Mouse (Mus musculus) MEL (cell line): Measurements from ENCODE around the gene Calm3. TPM values are rescaled to one million over a fixed set of nuclear protein-coding genes. Genes with fewer than 3 reads are reported as not detected.
A peak's percentile ranks its signal among the peaks of the same experiment; 100 is the strongest.

Experiments used
- DNase-seq: peaks from one replicate; pipeline ENCODE4 v3.0.0; 2011; ENCODE audit warnings: low read depth, low spot score
- H3K27ac ChIP-seq: 2 replicates; pipeline ENCODE4 v1.5.1; 2012; ENCODE audit warnings: low read depth, mild to moderate bottlenecking, control low read depth, low read length, moderate library complexity; ENCODE audit not compliant: control insufficient read depth
- H3K27me3 ChIP-seq, 2 experiments: fragments of 150-350 bp in 1 of 2; sonication (generic) in 1 of 2; 2 replicates each; pipeline ENCODE4 v1.6.1; 2012; ENCODE audit warnings: low read length in 2 of 2, mild to moderate bottlenecking in 2 of 2, improper control_type of control experiment in 1 of 2, moderate library complexity in 1 of 2; ENCODE audit not compliant: insufficient read depth in 2 of 2, control insufficient read depth in 1 of 2
- H3K36me3 ChIP-seq, 2 experiments: 2 replicates each; pipeline ENCODE4 v1.6.1; 2012 to 2014; ENCODE audit warnings: low read length in 2 of 2, improper control_type of control experiment in 1 of 2, inconsistent platforms in 1 of 2, mild to moderate bottlenecking in 1 of 2; ENCODE audit not compliant: insufficient read depth in 2 of 2, control insufficient read depth in 1 of 2
- H3K4me1 ChIP-seq, 2 experiments: fragments of 150-350 bp in 1 of 2; sonication (generic) in 1 of 2; 2 replicates each; pipeline ENCODE4 v1.6.1; 2012; ENCODE audit warnings: low read length in 2 of 2, improper control_type of control experiment in 1 of 2, mild to moderate bottlenecking in 1 of 2; ENCODE audit not compliant: insufficient read depth in 2 of 2, control insufficient read depth in 1 of 2
- H3K4me3 ChIP-seq, 2 experiments: fragments of 150-350 bp in 1 of 2; sonication (generic) in 1 of 2; 2 replicates each; pipeline ENCODE4 v1.5.1; 2012; ENCODE audit warnings: low read depth in 2 of 2, low read length in 2 of 2, mild to moderate bottlenecking in 2 of 2, moderate library complexity in 2 of 2, control low read depth in 1 of 2, improper control_type of control experiment in 1 of 2; ENCODE audit not compliant: control insufficient read depth in 1 of 2, insufficient read depth in 1 of 2
- H3K79me2 ChIP-seq: 2 replicates; pipeline ENCODE4 v1.6.1; 2012; ENCODE audit warnings: mild to moderate bottlenecking, low read length, moderate library complexity; ENCODE audit not compliant: control insufficient read depth, poor library complexity, insufficient read depth
- H3K9ac ChIP-seq: 2 replicates; pipeline ENCODE4 v1.6.1; 2012; ENCODE audit warnings: low read depth, mild to moderate bottlenecking, control low read depth, low read length, moderate library complexity; ENCODE audit not compliant: control insufficient read depth, poor library complexity, severe bottlenecking
- H3K9me3 ChIP-seq: fragments of 150-350 bp; sonication (generic); replicated peaks from 2 replicates; pipeline ENCODE4 v1.6.1; 2012; ENCODE audit warnings: mild to moderate bottlenecking, low read length, improper control_type of control experiment, moderate library complexity; ENCODE audit not compliant: insufficient read depth
- BHLHE40 ChIP-seq: IDR thresholded peaks from 2 replicates; pipeline ENCODE4 v1.6.1; 2012; ENCODE audit warnings: low read depth, mild to moderate bottlenecking, inconsistent platforms, low read length, improper control_type of control experiment, borderline replicate concordance
- CHD1 ChIP-seq: IDR thresholded peaks from 2 replicates; pipeline ENCODE4 v1.6.1; 2012; ENCODE audit warnings: low read depth, mild to moderate bottlenecking, inconsistent platforms, low read length, improper control_type of control experiment
- ELF1 ChIP-seq: IDR thresholded peaks from 2 replicates; pipeline ENCODE4 v1.6.1; 2014; ENCODE audit warnings: low read depth, mild to moderate bottlenecking, inconsistent platforms, low read length, improper control_type of control experiment, moderate library complexity
- EP300 ChIP-seq, 2 experiments: IDR thresholded peaks; 2 replicates each; pipeline ENCODE4 v1.6.1; 2011; ENCODE audit warnings: improper control_type of control experiment in 2 of 2, low read length in 2 of 2, low read depth in 1 of 2, mild to moderate bottlenecking in 1 of 2
- GATA1 ChIP-seq: IDR thresholded peaks from 2 replicates; pipeline ENCODE4 v1.6.1; 2011; ENCODE audit warnings: low read depth, low read length, improper control_type of control experiment
- HCFC1 ChIP-seq: IDR thresholded peaks from 2 replicates; pipeline ENCODE4 v1.6.1; 2012; ENCODE audit warnings: low read depth, mild to moderate bottlenecking, inconsistent platforms, low read length, improper control_type of control experiment, moderate library complexity
- JUND ChIP-seq: IDR thresholded peaks from 2 replicates; pipeline ENCODE4 v1.6.1; 2011; ENCODE audit warnings: low read depth, mild to moderate bottlenecking, improper control_type of control experiment, low read length
- KAT2A ChIP-seq: conservative IDR thresholded peaks from 2 replicates; pipeline ENCODE4 v1.6.1; 2012; ENCODE audit warnings: low read depth, low read length, improper control_type of control experiment, inconsistent platforms
- MAX ChIP-seq: IDR thresholded peaks from 2 replicates; pipeline ENCODE4 v1.6.1; 2011; ENCODE audit warnings: low read length, improper control_type of control experiment
- MAZ ChIP-seq: IDR thresholded peaks from 2 replicates; pipeline ENCODE4 v1.6.1; 2012; ENCODE audit warnings: low read depth, mild to moderate bottlenecking, inconsistent platforms, low read length, improper control_type of control experiment
- MEF2A ChIP-seq: IDR thresholded peaks from 2 replicates; pipeline ENCODE4 v1.6.1; 2014; ENCODE audit warnings: low read depth, mild to moderate bottlenecking, inconsistent platforms, low read length, improper control_type of control experiment; ENCODE audit not compliant: poor library complexity, insufficient replicate concordance, severe bottlenecking; ENCODE audit errors: extremely low read depth
- MXI1 ChIP-seq: IDR thresholded peaks from 2 replicates; pipeline ENCODE4 v1.6.1; 2011; ENCODE audit warnings: mild to moderate bottlenecking, low read depth, low read length, improper control_type of control experiment
- MYC ChIP-seq: IDR thresholded peaks from 2 replicates; pipeline ENCODE4 v1.6.1; 2011; ENCODE audit warnings: low read depth, mild to moderate bottlenecking, low read length, improper control_type of control experiment, moderate library complexity
- NRF1 ChIP-seq: IDR thresholded peaks from 2 replicates; pipeline ENCODE4 v1.6.1; 2014; ENCODE audit warnings: low read depth, mild to moderate bottlenecking, inconsistent platforms, low read length, improper control_type of control experiment, moderate library complexity; ENCODE audit not compliant: poor library complexity, insufficient read depth, severe bottlenecking
- POLR2A ChIP-seq, 2 experiments: IDR thresholded peaks; 2 replicates each; pipeline ENCODE4 v1.6.1; 2011 to 2012; ENCODE audit warnings: low read length in 2 of 2, mild to moderate bottlenecking in 2 of 2, control low read depth in 1 of 2, improper control_type of control experiment in 1 of 2, low read depth in 1 of 2, moderate library complexity in 1 of 2; ENCODE audit not compliant: control insufficient read depth in 1 of 2, insufficient read depth in 1 of 2, poor library complexity in 1 of 2
- POLR2AphosphoS2 ChIP-seq: IDR thresholded peaks from 2 replicates; pipeline ENCODE4 v1.6.1; 2011; ENCODE audit warnings: low read length, improper control_type of control experiment
- POLR2AphosphoS5 ChIP-seq: IDR thresholded peaks from 2 replicates; pipeline ENCODE4 v1.6.1; 2012; ENCODE audit warnings: low read depth, borderline replicate concordance, mild to moderate bottlenecking, inconsistent platforms, low read length, moderate library complexity, mixed read lengths
- SIN3A ChIP-seq: IDR thresholded peaks from 2 replicates; pipeline ENCODE4 v1.6.1; 2012; ENCODE audit warnings: low read length, improper control_type of control experiment, inconsistent platforms
- SMC3 ChIP-seq: IDR thresholded peaks from 2 replicates; pipeline ENCODE4 v1.6.1; 2011; ENCODE audit warnings: low read depth, low read length, improper control_type of control experiment
- TAL1 ChIP-seq: IDR thresholded peaks from 2 replicates; pipeline ENCODE4 v1.6.1; 2012; ENCODE audit warnings: mild to moderate bottlenecking, inconsistent platforms, low read length, moderate library complexity, mixed read lengths
- TCF12 ChIP-seq: IDR thresholded peaks from 2 replicates; pipeline ENCODE4 v1.6.1; 2014; ENCODE audit warnings: low read depth, mild to moderate bottlenecking, inconsistent platforms, low read length, improper control_type of control experiment, moderate library complexity
- UBTF ChIP-seq: IDR thresholded peaks from 2 replicates; pipeline ENCODE4 v1.6.1; 2012; ENCODE audit warnings: low read depth, mild to moderate bottlenecking, inconsistent platforms, low read length, improper control_type of control experiment, moderate library complexity, borderline replicate concordance; ENCODE audit not compliant: insufficient read depth
- USF2 ChIP-seq, 2 experiments: IDR thresholded peaks; 2 replicates each; pipeline ENCODE4 v1.6.1; 2011 to 2012; ENCODE audit warnings: improper control_type of control experiment in 2 of 2, low read length in 2 of 2, borderline replicate concordance in 1 of 2, inconsistent platforms in 1 of 2, low read depth in 1 of 2, mild to moderate bottlenecking in 1 of 2; ENCODE audit not compliant: insufficient read depth in 1 of 2
- ZC3H11A ChIP-seq: IDR thresholded peaks from 2 replicates; pipeline ENCODE4 v1.6.1; 2012; ENCODE audit warnings: low read depth, mild to moderate bottlenecking, inconsistent platforms, low read length, improper control_type of control experiment
- ZKSCAN1 ChIP-seq: IDR thresholded peaks from 2 replicates; pipeline ENCODE4 v1.6.1; 2012; ENCODE audit warnings: low read depth, mild to moderate bottlenecking, inconsistent platforms, low read length, improper control_type of control experiment, moderate library complexity
- ZNF384 ChIP-seq: IDR thresholded peaks from 2 replicates; pipeline ENCODE4 v1.6.1; 2012; ENCODE audit warnings: low read depth, mild to moderate bottlenecking, inconsistent platforms, low read length, improper control_type of control experiment
- polyA plus RNA-seq, 2 experiments: library from polyadenylated mRNA; stranded (reverse) in 1 of 2; unstranded in 1 of 2; fragments of >175 nt in 1 of 2; fragments of >200 nt in 1 of 2; gene quantifications; 2 replicates each; pipeline versions ENCODE4 v1.2.1 to v1.2.4; 2012; ENCODE audit warnings: low replicate concordance in 2 of 2, low read depth in 1 of 2; ENCODE audit not compliant: insufficient read length in 2 of 2, insufficient read depth in 1 of 2, missing spikeins in 1 of 2
- total RNA-seq: library from RNA; depleted of rRNA; stranded (reverse); fragments of 300-350 nt; gene quantifications from 2 replicates; pipeline ENCODE4 v1.2.3, GENCODE M21; 2012

The Calm3 gene
- total and polyA plus RNA-seq, 3 experiments = 482 to 1,030 (median 515) TPM

DNA sequence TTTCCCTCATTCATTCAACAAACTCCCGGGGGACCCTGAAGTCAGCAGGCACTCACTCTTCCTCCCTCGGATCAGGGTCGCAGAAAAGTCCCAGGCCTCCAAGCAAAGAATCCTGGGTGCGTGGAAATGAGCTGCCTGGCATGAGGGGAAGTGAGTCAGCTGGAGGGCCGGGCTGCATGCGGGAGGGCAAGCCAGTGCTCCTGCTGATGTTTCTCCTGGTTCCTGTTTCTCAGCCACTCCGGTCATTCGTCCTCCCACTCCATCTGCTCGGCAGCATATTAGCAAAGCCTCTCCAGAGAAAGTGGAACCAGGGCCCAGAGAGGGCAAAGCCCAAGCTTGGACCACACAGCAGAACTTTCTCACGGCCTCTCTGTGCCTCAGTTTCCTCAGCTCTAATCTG lies 14.0 kb downstream of the Calm3 start:
- H3K9me3 ChIP-seq = no peaks in the 10 kb centered on the region
- TF ChIP-seq MYC (no peak), USF2 (IDR thresholded peaks at IDR 0.05; ENCODE audit: borderline replicate concordance in 1 of 2, insufficient read depth in 1 of 2, low read depth in 1 of 2, low read length in 2 of 2) (no peak), KAT2A (no peak), JUND (no peak), ZC3H11A (no peak), NRF1 (no peak), BHLHE40 (no peak), POLR2A (IDR thresholded peaks at IDR 0.05; ENCODE audit: control insufficient read depth in 1 of 2, insufficient read depth in 1 of 2, low read depth in 1 of 2, low read length in 2 of 2, poor library complexity in 1 of 2) (no peak), MAZ (no peak), POLR2AphosphoS2 (no peak), ZKSCAN1 (no peak), TAL1 (no peak)
- peak; percentile 61 for DNase-seq
- peak overlapping the region; percentile 40 for H3K27ac ChIP-seq
- peaks cover 27% of the 10 kb centered on the region for H3K79me2 ChIP-seq
- H3K9ac ChIP-seq = peak overlapping the region; percentile 28
- H3K4me1 ChIP-seq = peaks cover 4 to 37% of the 10 kb centered on the region in 2 experiments
- no peak overlapping the region for H3K4me3 ChIP-seq
- H3K27me3 ChIP-seq = no peaks in the 10 kb centered on the region
- peaks cover 0 to 23% of the 10 kb centered on the region in 2 experiments for H3K36me3 ChIP-seq

- H3K36me3 ChIP-seq = peaks cover 0 to 24% of the 10 kb centered on the region in 2 experiments
- 0 out of 4 replicates have a peak overlapping the region, but pooled peaks of 1 of the 2 experiments have one; percentile 57 for H3K4me3 ChIP-seq
- H3K9me3 ChIP-seq = no peaks in the 10 kb centered on the region
- peaks cover 27% of the 10 kb centered on the region for H3K79me2 ChIP-seq
- peaks cover 4 to 33% of the 10 kb centered on the region in 2 experiments for H3K4me1 ChIP-seq
- TF ChIP-seq TCF12 = no peak
- no peak for TF ChIP-seq SIN3A
- no peaks in the 10 kb centered on the region for H3K27me3 ChIP-seq
- H3K9ac ChIP-seq = no peak overlapping the region
- peak overlapping the region; percentile 3; the same call in 1 of the 2 replicates for H3K27ac ChIP-seq
- no peak for DNase-seq
These were observed 15.1 kb downstream of the Calm3 start for GRCm38 (mm10) chr7:16908859-16909258.

- Histone ChIP-seq H3K27ac (peak overlapping the region; percentile 54), H3K27me3 (no peaks in the 10 kb centered on the region), H3K9ac (peak overlapping the region; percentile 74), H3K36me3 (peaks cover 0 to 26% of the 10 kb centered on the region in 2 experiments), H3K4me3 (peak overlapping the region; percentile 57 to 70), H3K9me3 (no peaks in the 10 kb centered on the region), H3K4me1 (peaks cover 4 to 34% of the 10 kb centered on the region in 2 experiments), H3K79me2 (peaks cover 27% of the 10 kb centered on the region)
- peak; percentile 42 for DNase-seq
- TF ChIP-seq TCF12 = no peak
- no peak for TF ChIP-seq SMC3
- TF ChIP-seq UBTF = no peak
- TF ChIP-seq EP300 (IDR thresholded peaks at IDR 0.05; ENCODE audit: low read depth in 1 of 2, low read length in 2 of 2) = peak; percentile 41 to 56; a peak in 3 of 4 replicates
- peak; percentile 50; the same call in 1 of the 2 replicates for TF ChIP-seq GATA1
- 0 out of 2 replicates have a peak, but pooled peaks have one; percentile 12 for TF ChIP-seq ELF1
- no peak for TF ChIP-seq CHD1
- no peak for TF ChIP-seq MEF2A
- no peak for TF ChIP-seq ZKSCAN1
- TF ChIP-seq POLR2AphosphoS5 = no peak
- TF ChIP-seq TAL1 = no peak
- no peak for TF ChIP-seq BHLHE40
- TF ChIP-seq MXI1 = no peak
- TF ChIP-seq ZNF384 = no peak
- no peak for TF ChIP-seq HCFC1
- no peak for TF ChIP-seq MAX
These were observed 15.5 kb downstream of the Calm3 start for GRCm38 (mm10) chr7:16908367-16908766.
